Mouse (Mus musculus): ENCODE measurements around the gene Slit1.

The Slit1 gene

GRCm38 (mm10) chr19:41587431-41588222 lies 155.8 kb downstream of the Slit1 start:
- no peak for DNase-seq

- DNase-seq: no peak
Observed at GRCm38 (mm10) chr19:41586752-41587151, 156.7 kb downstream of the Slit1 start.

- no peak for DNase-seq
Observed at GRCm38 (mm10) chr19:41582918-41583514, 160.4 kb downstream of the Slit1 start.

GRCm38 (mm10) chr19:41581706-41582420 lies 161.6 kb downstream of the Slit1 start, which contains the start of gene Gm340:
Gene Gm340, plus strand, starts transcription at chr19:41582370.
- DNase-seq: no peak

GRCm38 (mm10) chr19:41579311-41579920 lies 164.0 kb downstream of the Slit1 start:
- DNase-seq: no peak

- DNase-seq: no peak
Observed at GRCm38 (mm10) chr19:41577576-41577975, 165.9 kb downstream of the Slit1 start.

GRCm38 (mm10) chr19:41573700-41574099 lies 169.8 kb downstream of the Slit1 start:
- no peak for DNase-seq

GRCm38 (mm10) chr19:41568791-41569190 lies 174.7 kb downstream of the Slit1 start:
- DNase-seq: no peak

- no peak for DNase-seq
Observed at GRCm38 (mm10) chr19:41560856-41561255, 182.6 kb downstream of the Slit1 start.

- no peak for DNase-seq
Observed at GRCm38 (mm10) chr19:41558891-41559486, 184.5 kb downstream of the Slit1 start.

- DNase-seq: no peak
Observed at GRCm38 (mm10) chr19:41557491-41557890, 186.0 kb downstream of the Slit1 start.

GRCm38 (mm10) chr19:41556981-41557380 lies 186.5 kb downstream of the Slit1 start:
- DNase-seq: no peak

Measured in cerebellum, adult 9-10 months (tissue).